Mouse (Mus musculus): ENCODE measurements at regions not wholly inside any gene's neighbourhood (a gene's known extent, or its start where the extent isn't known, plus 50 kb on each side); places are given as distances from the start of the nearest gene placed in this dataset.

DNA sequence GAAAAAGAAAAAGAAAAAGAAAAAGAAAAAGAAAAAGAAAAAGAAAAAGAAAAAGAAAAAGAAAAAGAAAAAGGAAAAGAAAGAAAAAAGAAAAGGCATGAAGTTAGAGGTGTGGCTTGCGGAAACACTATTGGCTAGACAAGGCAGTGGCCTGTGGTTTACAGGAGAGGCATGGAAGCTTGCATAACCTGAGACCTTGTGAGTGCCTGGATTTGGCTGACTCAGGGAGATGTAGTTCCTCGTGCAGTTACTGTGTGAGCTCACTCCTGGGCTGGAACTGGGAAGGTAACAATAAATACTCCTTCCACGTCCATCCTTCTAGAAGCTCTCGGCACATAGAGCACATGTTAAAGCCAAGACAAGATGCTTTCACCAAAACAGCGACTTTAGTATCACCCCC, 64.9 kb upstream of the Plcz1 start:
- no peak for TF ChIP-seq CTCF (IDR thresholded peaks at IDR 0.05; ENCODE audit: low read depth, low read length)
- TF ChIP-seq TAL1 (conservative IDR thresholded peaks at IDR 0.05; ENCODE audit: low read depth, low read length), result no peak
- TF ChIP-seq GATA1 (IDR thresholded peaks at IDR 0.05; ENCODE audit: borderline replicate concordance, low read length), result no peak

Data from G1E (cell line).